Mouse (Mus musculus) hindbrain, embryonic 14.5 days (tissue): Measurements from ENCODE around the gene Cdr2l. TPM values are rescaled to one million over a fixed set of nuclear protein-coding genes. Genes with fewer than 3 reads are reported as not detected.
A peak's percentile ranks its signal among the peaks of the same experiment; 100 is the strongest.

Experiments
- ATAC-seq: fragments of 200-750 bp; cut with Nextera tagmentation; 2 replicates; pipeline ENCODE4 v1.8.0; 2017; ENCODE audit warnings: moderate number of reproducible peaks, mild to moderate bottlenecking, moderate TSS enrichment, moderate library complexity; ENCODE audit not compliant: low FRiP score
- DNase-seq: peaks from one replicate; pipeline ENCODE4 v3.0.0-alpha.2; 2015; ENCODE audit warnings: low spot score
- H3K27ac ChIP-seq: fragments of 300-500 bp; sonication (generic); 2 replicates; pipeline ENCODE4 v1.5.1; 2014; ENCODE audit warnings: mild to moderate bottlenecking, moderate library complexity
- H3K27me3 ChIP-seq: fragments of 300-500 bp; sonication (generic); 2 replicates; pipeline ENCODE4 v1.6.1; 2014; ENCODE audit warnings: mild to moderate bottlenecking, low read length, mixed read lengths; ENCODE audit not compliant: control insufficient read depth, insufficient read depth
- H3K36me3 ChIP-seq: fragments of 300-500 bp; sonication (generic); replicated peaks from 2 replicates; pipeline ENCODE4 v1.6.1; 2014; ENCODE audit not compliant: control insufficient read depth, insufficient read depth
- H3K4me1 ChIP-seq: fragments of 300-500 bp; sonication (generic); replicated peaks from 2 replicates; pipeline ENCODE4 v1.6.1; 2014; ENCODE audit warnings: antibody characterized with exemption, low read length, mixed read lengths; ENCODE audit not compliant: control insufficient read depth, insufficient read depth
- H3K4me2 ChIP-seq: fragments of 300-500 bp; sonication (generic); replicated peaks from 2 replicates; pipeline ENCODE4 v1.6.1; 2014; ENCODE audit warnings: mild to moderate bottlenecking, moderate library complexity
- H3K4me3 ChIP-seq: fragments of 300-500 bp; sonication (generic); replicated peaks from 2 replicates; pipeline ENCODE4 v1.5.1; 2014; ENCODE audit warnings: mild to moderate bottlenecking, low read length
- H3K9ac ChIP-seq: fragments of 300-500 bp; sonication (generic); 2 replicates; pipeline ENCODE4 v1.6.1; 2014
- H3K9me3 ChIP-seq: fragments of 300-500 bp; sonication (generic); 2 replicates; pipeline ENCODE4 v1.6.1; 2016; ENCODE audit warnings: low read length; ENCODE audit not compliant: control insufficient read depth
- WGBS: fragments of 180-500 bp; shearing (Covaris S2); extraction: QIAGEN DNeasy Blood & Tissue Kit; methylation state at CpG from one replicate; pipeline ENCODE4 v1.1.7; 2014; 5-methylcytosine and 5-hydroxymethylcytosine counted together
- polyA plus RNA-seq: library from polyadenylated mRNA; unstranded; fragments of >200 nt; fragmentation: Nextera tagmentation; extraction: Ambion mirVana; gene quantifications from 2 replicates; pipeline ENCODE4 v1.2.1, GENCODE M21; 2014

Cdr2l gene
- polyA plus RNA-seq, 1 experiment from 2014 or later = 28.5 TPM

GRCm38 (mm10) chr11:115391358-115391757 lies 9.6 kb downstream of the Cdr2l start:
- Histone ChIP-seq H3K36me3 (peaks cover 70% of the 10 kb centered on the region), H3K4me1 (no peaks in the 10 kb centered on the region), H3K4me3 (no peak overlapping the region), H3K27ac (no peak overlapping the region), H3K4me2 (no peak overlapping the region), H3K27me3 (no peaks in the 10 kb centered on the region), H3K9ac (no peak overlapping the region), H3K9me3 (no peaks in the 10 kb centered on the region)
- WGBS = 90% methylated on average over 7 of the region's 7 CpGs
- ATAC-seq (no peak), DNase-seq (no peak)

GRCm38 (mm10) chr11:115393721-115394325 lies 12.1 kb downstream of the Cdr2l start:
- Histone ChIP-seq H3K4me3 (no peak overlapping the region), H3K27ac (no peak overlapping the region), H3K9ac (no peak overlapping the region), H3K4me1 (no peaks in the 10 kb centered on the region), H3K9me3 (no peaks in the 10 kb centered on the region), H3K36me3 (peaks cover 76% of the 10 kb centered on the region), H3K4me2 (no peak overlapping the region), H3K27me3 (no peaks in the 10 kb centered on the region)
- 67% methylated on average over 34 of the region's 34 CpGs for WGBS
- ATAC-seq (no peak), DNase-seq (no peak)

DNA sequence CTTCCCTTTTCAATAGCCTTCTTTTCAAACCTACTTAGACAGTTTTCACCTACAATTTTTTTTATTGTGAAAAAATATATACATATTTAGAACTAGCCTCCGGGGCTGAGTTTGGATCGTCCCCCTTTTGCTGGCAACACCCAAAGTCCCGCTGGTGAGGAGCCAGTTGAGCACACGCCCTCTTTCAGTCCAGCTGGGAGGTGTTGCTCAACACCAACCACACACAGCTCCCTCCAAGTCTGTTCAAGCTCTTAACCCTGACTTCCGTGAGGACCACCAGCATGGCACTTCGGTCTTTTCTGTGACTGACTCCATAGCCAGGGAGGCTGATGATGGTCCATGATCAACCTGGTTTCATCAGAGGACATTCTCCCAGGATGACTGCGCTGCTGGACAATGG lies 16.4 kb downstream of the Cdr2l start:
- H3K9ac ChIP-seq = no peak overlapping the region
- no peak overlapping the region for H3K4me2 ChIP-seq
- no peaks in the 10 kb centered on the region for H3K27me3 ChIP-seq
- DNase-seq = no peak
- peaks cover 38% of the 10 kb centered on the region for H3K36me3 ChIP-seq
- H3K4me3 ChIP-seq = no peak overlapping the region
- H3K27ac ChIP-seq = no peak overlapping the region
- 89% methylated on average over 7 of the region's 7 CpGs for WGBS
- H3K4me1 ChIP-seq = 0 out of 2 replicates have a peak, but pooled peaks cover 9% of the 10 kb centered on the region
- no peaks in the 10 kb centered on the region for H3K9me3 ChIP-seq
- no peak for ATAC-seq

- H3K36me3 ChIP-seq = peaks cover 18% of the 10 kb centered on the region
- H3K27ac ChIP-seq = no peak overlapping the region; the same call in 1 of the 2 replicates
- 89% methylated on average over 3 of the region's 3 CpGs for WGBS
- H3K27me3 ChIP-seq = no peaks in the 10 kb centered on the region
- H3K9me3 ChIP-seq = no peaks in the 10 kb centered on the region
- H3K4me1 ChIP-seq = peaks cover 18% of the 10 kb centered on the region
- H3K9ac ChIP-seq = no peak overlapping the region
- no peak for ATAC-seq
- DNase-seq = no peak
- no peak overlapping the region for H3K4me2 ChIP-seq
- H3K4me3 ChIP-seq = no peak overlapping the region
Observed at GRCm38 (mm10) chr11:115400126-115400525, 18.4 kb downstream of the Cdr2l start.

DNA sequence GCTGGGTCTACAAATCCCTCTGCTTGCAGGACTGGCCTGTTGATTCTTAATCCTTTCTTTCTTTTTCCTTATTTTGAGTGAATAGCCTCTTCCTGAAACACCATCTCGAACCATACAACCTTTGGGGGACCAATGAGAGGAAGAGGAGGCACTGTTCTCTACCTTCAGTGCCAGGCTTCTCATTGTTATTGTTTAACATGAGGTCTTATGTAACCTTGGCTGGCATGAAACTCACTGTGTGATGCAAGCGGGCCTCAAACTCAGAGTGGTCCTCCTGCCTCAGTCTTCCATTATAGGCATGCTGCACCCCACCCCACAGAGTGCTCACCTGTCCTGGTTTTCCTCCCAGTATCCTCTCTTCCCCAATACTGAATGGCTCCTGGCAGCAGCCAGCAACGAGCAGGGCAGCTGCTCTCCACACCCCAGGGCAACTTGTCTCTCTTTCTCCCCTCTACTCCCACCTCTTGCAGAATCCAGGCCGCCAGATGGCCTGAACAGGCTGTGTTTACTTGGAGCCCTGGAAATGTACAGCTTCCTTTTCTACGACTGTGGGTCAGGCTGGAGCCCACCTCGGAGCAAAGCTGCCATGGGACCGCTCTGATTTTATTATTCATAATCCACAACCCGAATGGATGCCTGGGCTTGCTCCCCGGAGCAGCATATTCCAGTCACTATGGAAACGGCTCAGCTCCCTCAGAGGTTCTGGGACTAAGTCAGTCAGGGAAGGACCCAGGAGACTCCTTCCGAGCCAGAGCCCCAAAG lies 19.1 kb downstream of the Cdr2l start:
- no peak overlapping the region for H3K4me3 ChIP-seq
- peaks cover 14% of the 10 kb centered on the region for H3K36me3 ChIP-seq
- no peaks in the 10 kb centered on the region for H3K27me3 ChIP-seq
- H3K4me1 ChIP-seq = peaks cover 22% of the 10 kb centered on the region
- 0 out of 2 replicates have a peak overlapping the region, but pooled peaks have one; percentile 3 for H3K4me2 ChIP-seq
- DNase-seq (no peak), ATAC-seq (no peak)
- H3K9ac ChIP-seq = no peak overlapping the region
- no peaks in the 10 kb centered on the region for H3K9me3 ChIP-seq
- 28% methylated on average over 11 of the region's 11 CpGs for WGBS
- H3K27ac ChIP-seq = peak overlapping the region; percentile 75

GRCm38 (mm10) chr11:115403338-115404124 lies 21.8 kb downstream of the Cdr2l start, which contains the start of gene Mrpl58:
Gene Mrpl58, plus strand, starts transcription at chr11:115403752.
- WGBS = 4% methylated on average over 50 of the region's 50 CpGs
- peak within 1 kb of the TSS; percentile 82 for H3K27ac ChIP-seq
- peaks cover 28% of the 10 kb centered on the region for H3K36me3 ChIP-seq
- peak within 1 kb of the TSS; percentile 79 for H3K9ac ChIP-seq
- H3K27me3 ChIP-seq = no peaks in the 10 kb centered on the region
- H3K4me1 ChIP-seq = peaks cover 22% of the 10 kb centered on the region
- ATAC-seq (peak; percentile 80), DNase-seq (peak; percentile 83)
- H3K4me2 ChIP-seq = peak within 1 kb of the TSS; percentile 86
- H3K9me3 ChIP-seq = no peaks in the 10 kb centered on the region
- peak within 1 kb of the TSS; percentile 52 for H3K4me3 ChIP-seq

- H3K4me2 ChIP-seq = no peak overlapping the region
- ATAC-seq = no peak
- H3K27ac ChIP-seq = no peak overlapping the region
- H3K36me3 ChIP-seq = peaks cover 45% of the 10 kb centered on the region
- H3K9ac ChIP-seq = no peak overlapping the region
- H3K27me3 ChIP-seq = no peaks in the 10 kb centered on the region
- no peak overlapping the region for H3K4me3 ChIP-seq
- WGBS = 95% methylated on average over 6 of the region's 6 CpGs
- DNase-seq = no peak
- H3K4me1 ChIP-seq = peaks cover 24% of the 10 kb centered on the region
- no peaks in the 10 kb centered on the region for H3K9me3 ChIP-seq
Observed at GRCm38 (mm10) chr11:115405723-115406122, 24.0 kb downstream of the Cdr2l start.

- H3K27me3 ChIP-seq = no peaks in the 10 kb centered on the region
- no peak overlapping the region for H3K9ac ChIP-seq
- H3K9me3 ChIP-seq = no peaks in the 10 kb centered on the region
- H3K4me3 ChIP-seq = no peak overlapping the region
- H3K36me3 ChIP-seq = peaks cover 53% of the 10 kb centered on the region
- H3K4me1 ChIP-seq = peaks cover 22% of the 10 kb centered on the region
- no peak for ATAC-seq
- WGBS = 96% methylated on average over 17 of the region's 17 CpGs
- H3K27ac ChIP-seq = no peak overlapping the region
- DNase-seq = no peak
- no peak overlapping the region for H3K4me2 ChIP-seq
Observed at GRCm38 (mm10) chr11:115406858-115407401, 25.2 kb downstream of the Cdr2l start.
